Mouse (Mus musculus) embryonic facial prominence, embryonic 14.5 days (tissue): ENCODE measurements around the gene Bcl2a1c. TPM values are rescaled to one million over a fixed set of nuclear protein-coding genes. Genes with fewer than 3 reads are reported as not detected.
"Not testable (repeated sequence)": the region's sequence is repeated elsewhere in the genome, so short reads cannot be mapped to it uniquely, and the experiment has no call there.

Source experiments
- ATAC-seq: fragments of 200-750 bp; cut with Nextera tagmentation; 2 replicates; pipeline ENCODE4 v1.8.0; 2017; ENCODE audit warnings: low read depth, moderate number of reproducible peaks, moderate TSS enrichment
- DNase-seq: peaks from one replicate; pipeline ENCODE4 v3.0.0-alpha.2; 2015; ENCODE audit warnings: low spot score
- H3K27ac ChIP-seq: fragments of 300-500 bp; sonication (generic); replicated peaks from 2 replicates; pipeline ENCODE4 v1.5.1; 2014; ENCODE audit warnings: low read depth, mild to moderate bottlenecking, low read length, moderate library complexity
- H3K27me3 ChIP-seq: fragments of 300-500 bp; sonication (generic); replicated peaks from 2 replicates; pipeline ENCODE4 v1.6.1; 2014; ENCODE audit warnings: low read length; ENCODE audit not compliant: control insufficient read depth, insufficient read depth
- H3K36me3 ChIP-seq: fragments of 300-500 bp; sonication (generic); 2 replicates; pipeline ENCODE4 v1.6.1; 2014; ENCODE audit warnings: low read length, mixed read lengths; ENCODE audit not compliant: control insufficient read depth, insufficient read depth
- H3K4me1 ChIP-seq: fragments of 300-500 bp; sonication (generic); 2 replicates; pipeline ENCODE4 v1.6.1; 2014; ENCODE audit warnings: antibody characterized with exemption, low read length; ENCODE audit not compliant: control insufficient read depth, insufficient read depth
- H3K4me2 ChIP-seq: fragments of 300-500 bp; sonication (generic); 2 replicates; pipeline ENCODE4 v1.6.1; 2014; ENCODE audit warnings: low read depth, mild to moderate bottlenecking, low read length, moderate library complexity, mixed read lengths
- H3K4me3 ChIP-seq: fragments of 300-500 bp; sonication (generic); 2 replicates; pipeline ENCODE4 v1.5.1; 2014; ENCODE audit warnings: low read depth, mild to moderate bottlenecking, low read length
- H3K9ac ChIP-seq: fragments of 300-500 bp; sonication (generic); 2 replicates; pipeline ENCODE4 v1.6.1; 2014; ENCODE audit warnings: low read depth, mild to moderate bottlenecking, low read length, moderate library complexity, mixed read lengths
- H3K9me3 ChIP-seq: fragments of 300-500 bp; sonication (generic); 2 replicates; pipeline ENCODE4 v1.6.1; 2016; ENCODE audit warnings: low read length; ENCODE audit not compliant: control insufficient read depth
- WGBS: fragments of 180-500 bp; shearing (Covaris S2); extraction: QIAGEN DNeasy Blood & Tissue Kit; methylation state at CpG from one replicate; pipeline ENCODE4 v1.1.7; 2014; 5-methylcytosine and 5-hydroxymethylcytosine counted together
- polyA plus RNA-seq: library from polyadenylated mRNA; unstranded; fragments of >200 nt; fragmentation: Nextera tagmentation; extraction: Ambion mirVana; gene quantifications from 2 replicates; pipeline ENCODE4 v1.2.1, GENCODE M21; 2014

Gene Bcl2a1c
- polyA plus RNA-seq, 1 experiment from 2014 or later: not detected

GRCm38 (mm10) chr9:114371717-114372116, 41.8 kb downstream of the Bcl2a1c start:
- not testable (repeated sequence) for H3K27me3 ChIP-seq, H3K27ac ChIP-seq, DNase-seq, H3K9ac ChIP-seq, H3K4me2 ChIP-seq, ATAC-seq, H3K4me1 ChIP-seq, H3K9me3 ChIP-seq, H3K4me3 ChIP-seq
- peaks cover 12% of the 10 kb centered on the region for H3K36me3 ChIP-seq
- 34% methylated on average over 5 of the region's 5 CpGs for WGBS

- Histone ChIP-seq H3K27ac (no peak overlapping the region), H3K4me3 (no peak overlapping the region), H3K36me3 (peaks cover 40% of the 10 kb centered on the region), H3K9ac (no peak overlapping the region), H3K9me3 (no peaks in the 10 kb centered on the region), H3K27me3 (no peaks in the 10 kb centered on the region), H3K4me2 (no peak overlapping the region), H3K4me1 (no peaks in the 10 kb centered on the region)
- 93% methylated on average over 9 of the region's 10 CpGs for WGBS
- ATAC-seq (no peak), DNase-seq (no peak)
These were observed 45.5 kb downstream of the Bcl2a1c start for GRCm38 (mm10) chr9:114375276-114375962.

GRCm38 (mm10) chr9:114377168-114377567, 47.2 kb downstream of the Bcl2a1c start:
- no peaks in the 10 kb centered on the region for H3K4me1 ChIP-seq
- no peak overlapping the region for H3K4me2 ChIP-seq
- DNase-seq (no peak), ATAC-seq (no peak)
- no peak overlapping the region for H3K4me3 ChIP-seq
- no peak overlapping the region for H3K9ac ChIP-seq
- 94% methylated on average over 10 of the region's 10 CpGs for WGBS
- no peaks in the 10 kb centered on the region for H3K9me3 ChIP-seq
- H3K27ac ChIP-seq: no peak overlapping the region
- peaks cover 49% of the 10 kb centered on the region for H3K36me3 ChIP-seq
- no peaks in the 10 kb centered on the region for H3K27me3 ChIP-seq

- no peak overlapping the region for H3K27ac ChIP-seq
- DNase-seq (no peak), ATAC-seq (no peak)
- no peak overlapping the region for H3K4me3 ChIP-seq
- no peak overlapping the region for H3K9ac ChIP-seq
- no peaks in the 10 kb centered on the region for H3K27me3 ChIP-seq
- H3K9me3 ChIP-seq: no peaks in the 10 kb centered on the region
- peaks cover 71% of the 10 kb centered on the region for H3K36me3 ChIP-seq
- no peak overlapping the region for H3K4me2 ChIP-seq
- no peaks in the 10 kb centered on the region for H3K4me1 ChIP-seq
- WGBS: 86% methylated on average over 9 of the region's 12 CpGs
These were observed 49.9 kb downstream of the Bcl2a1c start for GRCm38 (mm10) chr9:114379871-114380270.

Other genes starting within 250 kb of the Bcl2a1c start
- gene Crtap, start 60.5 kb downstream of the Bcl2a1c start, polyA plus RNA-seq: 244 and 245 TPM in 2 replicates
- gene Glb1, start 70.9 kb downstream of the Bcl2a1c start, polyA plus RNA-seq: 42.5 and 44.6 TPM in 2 replicates
- 2.1 and 3.2 TPM in 2 replicates for gene Tmppe, start 71.0 kb downstream of the Bcl2a1c start, polyA plus RNA-seq
- 0.75 and 1.1 TPM in 2 replicates for gene Ccr4, start 174.8 kb downstream of the Bcl2a1c start, polyA plus RNA-seq
- gene C130032M10Rik, start 185.6 kb downstream of the Bcl2a1c start, polyA plus RNA-seq: 1.3 and 1.4 TPM in 2 replicates
- 0.06 and 0.13 TPM in 2 replicates for gene Trim71, start 234.2 kb downstream of the Bcl2a1c start, polyA plus RNA-seq